Mouse (Mus musculus) embryonic facial prominence, embryonic 11.5 days (tissue): Measurements from ENCODE around the gene Sorcs2. TPM values are rescaled to one million over a fixed set of nuclear protein-coding genes. Genes with fewer than 3 reads are reported as not detected.
A peak's percentile ranks its signal among the peaks of the same experiment; 100 is the strongest.

Experiments used
- ATAC-seq: fragments of 200-750 bp; cut with Nextera tagmentation; replicated peaks from 2 replicates; pipeline ENCODE4 v1.8.0; 2017; ENCODE audit warnings: low read depth; ENCODE audit not compliant: insufficient number of reproducible peaks, low FRiP score, low TSS enrichment
- DNase-seq: peaks from one replicate; pipeline ENCODE4 v3.0.0-alpha.2; 2015; ENCODE audit warnings: low spot score
- H3K27ac ChIP-seq: fragments of 300-500 bp; sonication (generic); replicated peaks from 2 replicates; pipeline ENCODE4 v1.5.1; 2014; ENCODE audit warnings: mild to moderate bottlenecking, low read depth, low read length, control low read depth
- H3K27me3 ChIP-seq: fragments of 300-500 bp; sonication (generic); 2 replicates; pipeline ENCODE4 v1.6.1; 2014; ENCODE audit warnings: mild to moderate bottlenecking, low read length, moderate library complexity, mixed read lengths; ENCODE audit not compliant: control insufficient read depth, insufficient read depth
- H3K36me3 ChIP-seq: fragments of 300-500 bp; sonication (generic); replicated peaks from 2 replicates; pipeline ENCODE4 v1.6.1; 2014; ENCODE audit warnings: low read depth, mild to moderate bottlenecking, low read length, moderate library complexity, mixed read lengths; ENCODE audit not compliant: control insufficient read depth, insufficient read depth
- H3K4me1 ChIP-seq: fragments of 300-500 bp; sonication (generic); 2 replicates; pipeline ENCODE4 v1.6.1; 2014; ENCODE audit warnings: low read length, mixed read lengths; ENCODE audit not compliant: control insufficient read depth, insufficient read depth
- H3K4me2 ChIP-seq: fragments of 300-500 bp; sonication (generic); 2 replicates; pipeline ENCODE4 v1.6.1; 2014; ENCODE audit warnings: low read depth, mild to moderate bottlenecking, control low read depth, low read length, moderate library complexity
- H3K4me3 ChIP-seq: fragments of 300-500 bp; sonication (generic); 2 replicates; pipeline ENCODE4 v1.5.1; 2014; ENCODE audit warnings: low read depth, low read length, control low read depth
- H3K9ac ChIP-seq: fragments of 300-500 bp; sonication (generic); replicated peaks from 2 replicates; pipeline ENCODE4 v1.6.1; 2014; ENCODE audit warnings: mild to moderate bottlenecking, control low read depth, low read length
- H3K9me3 ChIP-seq: fragments of 300-500 bp; sonication (generic); replicated peaks from 2 replicates; pipeline ENCODE4 v1.6.1; 2016; ENCODE audit warnings: mild to moderate bottlenecking, low read length, inconsistent platforms, mixed read lengths; ENCODE audit not compliant: control insufficient read depth
- WGBS: fragments of 180-500 bp; shearing (Covaris S2); extraction: QIAGEN DNeasy Blood & Tissue Kit; methylation state at CpG from one replicate; pipeline ENCODE4 v1.1.7; 2014; 5-methylcytosine and 5-hydroxymethylcytosine counted together
- polyA plus RNA-seq: library from polyadenylated mRNA; unstranded; fragments of >200 nt; fragmentation: Nextera tagmentation; extraction: Ambion mirVana; gene quantifications from 2 replicates; pipeline ENCODE4 v1.2.1, GENCODE M21; 2014

Gene Sorcs2
- polyA plus RNA-seq: 4.6 and 6.4 TPM in 2 replicates

DNA sequence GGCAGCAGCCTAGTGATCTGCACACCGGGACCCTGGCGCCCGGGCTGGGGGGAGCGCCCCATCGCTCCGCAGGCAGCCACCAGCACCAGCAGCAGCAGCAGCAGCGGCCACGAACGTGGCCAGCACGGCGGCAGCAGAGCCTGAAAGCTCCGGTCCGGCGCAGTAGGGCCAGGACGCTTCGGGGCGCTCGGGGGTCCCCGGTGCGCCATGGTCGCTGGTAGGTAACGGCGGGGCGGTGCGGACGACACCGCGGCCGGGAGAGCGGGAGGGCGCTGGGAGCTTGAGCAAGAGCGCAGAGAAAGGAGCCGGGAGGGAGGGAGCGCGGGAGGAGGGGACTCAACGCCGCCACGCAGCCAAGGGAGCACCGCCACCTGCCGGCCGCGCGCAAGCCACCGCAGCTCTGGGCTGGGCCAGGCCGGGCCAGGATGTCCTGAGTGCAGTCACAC is at the start of gene Sorcs2:
TSS of gene Sorcs2 (minus strand) at position 303 of the 446 bp plus-strand sequence.
- peaks cover 2% of the 10 kb centered on the region; the same call in 1 of the 2 replicates for H3K27me3 ChIP-seq
- H3K36me3 ChIP-seq: no peaks in the 10 kb centered on the region
- 0% methylated on average over 37 of the region's 45 CpGs for WGBS
- peak within 1 kb of the TSS; percentile 84 for H3K9ac ChIP-seq
- no peaks in the 10 kb centered on the region for H3K4me1 ChIP-seq
- DNase-seq: peak; percentile 91
- peak within 1 kb of the TSS; percentile 100 for H3K4me2 ChIP-seq
- peak; percentile 63 for ATAC-seq
- no peak within 1 kb of the TSS for H3K27ac ChIP-seq
- H3K9me3 ChIP-seq: no peaks in the 10 kb centered on the region
- H3K4me3 ChIP-seq: peak within 1 kb of the TSS; percentile 73

DNA sequence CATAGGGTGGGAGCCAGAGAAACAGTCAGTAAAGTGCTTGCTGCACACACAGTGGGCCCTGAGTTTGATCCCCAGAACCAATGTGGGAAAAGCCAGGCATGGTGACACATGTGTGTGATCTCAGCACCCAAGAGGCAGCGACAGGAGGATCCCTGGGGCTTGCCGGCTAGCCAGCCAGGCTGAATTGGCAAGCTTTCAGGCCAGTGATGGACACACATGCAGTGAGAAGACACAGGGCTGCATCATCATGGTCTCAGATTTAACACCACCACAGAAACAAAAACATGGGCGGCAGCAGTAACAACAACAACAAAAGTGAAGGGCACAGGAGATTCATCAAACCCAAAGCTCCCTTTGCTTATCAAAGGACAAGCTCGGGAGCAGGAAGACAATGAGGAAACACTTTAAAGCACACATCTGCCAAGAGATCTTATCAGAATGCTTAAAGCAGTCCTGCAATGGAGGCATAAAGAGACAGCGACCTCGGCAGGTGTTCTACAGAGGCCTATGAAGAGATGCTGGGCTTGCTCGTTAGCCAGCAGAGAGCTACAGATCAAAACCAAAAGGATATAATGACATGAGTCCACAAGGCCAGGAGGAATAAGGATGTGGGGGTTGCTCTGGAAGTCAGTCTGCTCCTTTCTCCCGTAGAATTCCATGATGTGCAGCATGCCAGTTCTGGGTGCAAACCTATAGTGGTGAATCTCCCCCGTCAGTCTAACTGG is 48.4 kb upstream of the Sorcs2 start:
- Histone ChIP-seq H3K9ac (no peak overlapping the region), H3K4me2 (no peak overlapping the region), H3K27ac (no peak overlapping the region), H3K9me3 (no peaks in the 10 kb centered on the region; the same call in 1 of the 2 replicates), H3K36me3 (no peaks in the 10 kb centered on the region), H3K27me3 (no peaks in the 10 kb centered on the region), H3K4me3 (no peak overlapping the region), H3K4me1 (no peaks in the 10 kb centered on the region)
- DNase-seq (no peak), ATAC-seq (no peak)
- WGBS: 51% methylated on average over 9 of the region's 9 CpGs

DNA sequence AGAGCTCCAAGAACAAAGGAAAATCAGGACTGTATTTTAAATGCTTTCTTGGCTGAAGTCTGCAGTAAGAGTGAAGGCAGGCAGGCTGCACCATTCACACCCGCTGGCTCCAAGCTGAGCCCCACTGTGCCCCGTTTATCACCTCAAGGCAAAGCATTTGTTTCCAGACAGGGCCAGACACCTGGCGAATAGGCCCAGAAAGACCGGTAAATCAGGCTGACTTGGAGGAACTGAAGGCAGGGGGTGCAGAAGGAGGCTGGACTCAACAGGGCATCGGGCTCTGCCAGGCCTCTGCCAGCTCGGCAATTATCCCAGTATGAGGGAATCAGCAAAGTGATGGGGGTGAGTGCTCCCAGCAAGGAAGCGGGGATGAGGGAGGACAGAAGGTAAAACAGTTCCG is 47.1 kb upstream of the Sorcs2 start:
- Histone ChIP-seq H3K4me2 (no peak overlapping the region), H3K9me3 (no peaks in the 10 kb centered on the region; the same call in 1 of the 2 replicates), H3K27ac (no peak overlapping the region), H3K27me3 (no peaks in the 10 kb centered on the region), H3K9ac (no peak overlapping the region), H3K36me3 (no peaks in the 10 kb centered on the region), H3K4me3 (no peak overlapping the region), H3K4me1 (no peaks in the 10 kb centered on the region)
- no peak for ATAC-seq
- 28% methylated on average over 8 of the region's 8 CpGs for WGBS
- no peak for DNase-seq

DNA sequence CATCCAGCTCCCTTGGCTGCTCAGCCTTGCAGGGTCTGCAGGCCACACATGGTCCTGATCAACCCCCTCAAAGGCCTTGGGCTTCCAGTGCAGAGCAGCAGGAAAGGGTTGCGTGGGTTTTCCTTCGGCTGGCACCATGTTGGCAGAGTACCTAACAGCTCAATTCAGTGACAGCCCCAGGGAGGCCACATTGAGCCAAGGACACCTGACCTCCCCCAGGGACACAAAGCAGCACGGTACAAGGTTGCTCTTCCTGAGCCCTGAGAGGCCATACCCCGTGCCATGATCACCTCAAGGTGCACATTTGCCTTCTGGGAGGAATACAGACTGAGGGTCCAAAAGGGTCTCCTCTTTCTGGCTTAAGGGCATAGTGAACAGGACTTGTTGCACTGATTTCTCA is 46.7 kb upstream of the Sorcs2 start:
- H3K27ac ChIP-seq: no peak overlapping the region
- H3K27me3 ChIP-seq: no peaks in the 10 kb centered on the region
- no peaks in the 10 kb centered on the region; the same call in 1 of the 2 replicates for H3K9me3 ChIP-seq
- DNase-seq: no peak
- 47% methylated on average over 4 of the region's 4 CpGs for WGBS
- H3K36me3 ChIP-seq: no peaks in the 10 kb centered on the region
- no peak for ATAC-seq
- H3K9ac ChIP-seq: no peak overlapping the region
- H3K4me1 ChIP-seq: no peaks in the 10 kb centered on the region
- H3K4me2 ChIP-seq: no peak overlapping the region
- no peak overlapping the region for H3K4me3 ChIP-seq

DNA sequence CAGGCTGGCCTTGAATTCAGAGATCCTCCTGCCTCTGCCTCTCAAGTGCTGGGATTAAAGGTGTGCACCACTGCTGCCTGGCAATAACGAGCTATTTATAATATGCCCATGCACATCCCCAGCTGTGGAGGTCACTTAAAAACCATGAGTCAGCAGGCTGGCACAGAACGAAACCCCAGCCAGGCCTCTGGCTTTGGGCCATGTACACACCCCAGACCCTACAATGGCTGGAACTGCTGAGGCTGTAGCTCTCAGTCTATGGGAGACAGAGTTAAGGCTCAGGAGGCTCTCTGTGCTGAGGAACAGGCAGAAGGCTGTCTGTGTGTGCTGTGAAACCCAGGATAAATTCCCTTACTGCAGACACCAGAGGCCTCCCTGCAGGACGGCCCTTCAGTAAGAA is 42.8 kb upstream of the Sorcs2 start:
- no peak for ATAC-seq
- H3K36me3 ChIP-seq: no peaks in the 10 kb centered on the region
- H3K9ac ChIP-seq: no peak overlapping the region
- no peak overlapping the region for H3K27ac ChIP-seq
- WGBS: 67% methylated on average over 3 of the region's 3 CpGs
- no peaks in the 10 kb centered on the region; the same call in 1 of the 2 replicates for H3K9me3 ChIP-seq
- DNase-seq: no peak
- H3K4me2 ChIP-seq: no peak overlapping the region
- no peaks in the 10 kb centered on the region for H3K4me1 ChIP-seq
- no peak overlapping the region for H3K4me3 ChIP-seq
- no peaks in the 10 kb centered on the region for H3K27me3 ChIP-seq

DNA sequence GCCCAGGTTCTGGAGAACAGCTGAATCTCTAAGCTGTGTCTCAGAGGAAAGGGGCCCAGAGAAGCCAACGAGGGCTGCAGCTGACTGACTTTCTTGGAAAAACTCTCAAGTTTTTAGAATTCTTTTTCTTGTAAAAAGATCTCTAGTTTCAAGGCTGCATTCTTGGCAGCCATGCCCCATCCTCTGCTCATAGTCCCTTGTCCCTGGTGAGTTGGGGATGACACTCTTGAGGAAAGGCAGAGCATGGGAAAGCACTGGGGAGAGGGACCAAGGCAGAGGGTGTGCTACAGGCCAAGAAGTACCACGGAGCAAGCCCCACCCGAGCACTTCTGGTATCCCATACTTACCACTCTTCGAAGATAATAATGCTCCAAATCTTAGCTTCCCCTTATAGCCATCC is 38.9 kb upstream of the Sorcs2 start:
- H3K36me3 ChIP-seq: no peaks in the 10 kb centered on the region
- no peaks in the 10 kb centered on the region for H3K27me3 ChIP-seq
- no peak overlapping the region for H3K27ac ChIP-seq
- H3K4me3 ChIP-seq: no peak overlapping the region
- no peak for ATAC-seq
- H3K9ac ChIP-seq: no peak overlapping the region
- H3K4me1 ChIP-seq: no peaks in the 10 kb centered on the region
- DNase-seq: no peak
- 81% methylated on average over 4 of the region's 4 CpGs for WGBS
- no peaks in the 10 kb centered on the region for H3K9me3 ChIP-seq
- H3K4me2 ChIP-seq: no peak overlapping the region

DNA sequence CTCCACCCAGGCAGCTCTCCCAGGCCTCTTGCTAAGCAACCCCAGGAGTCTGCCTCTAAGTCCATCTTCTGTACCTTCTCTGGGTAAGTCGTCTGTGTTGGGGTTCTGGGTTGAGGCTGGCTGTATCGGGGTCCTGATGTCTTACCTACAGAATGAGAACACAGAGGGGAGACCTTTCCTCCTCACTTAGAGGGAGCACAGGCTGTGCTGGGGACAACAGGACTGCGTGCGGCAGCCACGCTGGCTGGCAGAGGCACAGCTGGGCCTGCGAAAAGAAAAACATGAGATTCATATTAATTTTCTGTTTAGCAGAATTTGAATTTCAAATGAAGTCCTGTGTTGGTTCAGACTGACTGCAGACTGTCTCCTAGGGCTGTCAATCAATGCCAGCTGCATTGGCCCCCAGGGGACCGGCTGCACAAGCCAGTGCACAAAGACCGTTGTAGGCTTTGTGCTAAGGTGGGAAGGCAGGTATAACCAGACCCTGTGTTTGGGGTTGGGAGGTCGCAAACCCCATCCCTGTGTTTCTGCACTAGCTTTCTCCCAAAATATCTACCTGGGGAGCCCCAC is 36.5 kb upstream of the Sorcs2 start:
- WGBS: 70% methylated on average over 9 of the region's 9 CpGs
- no peak overlapping the region for H3K9ac ChIP-seq
- H3K27me3 ChIP-seq: no peaks in the 10 kb centered on the region
- DNase-seq: no peak
- H3K4me1 ChIP-seq: no peaks in the 10 kb centered on the region
- no peaks in the 10 kb centered on the region for H3K36me3 ChIP-seq
- H3K9me3 ChIP-seq: no peaks in the 10 kb centered on the region
- no peak overlapping the region for H3K4me3 ChIP-seq
- no peak overlapping the region for H3K4me2 ChIP-seq
- ATAC-seq: no peak
- no peak overlapping the region for H3K27ac ChIP-seq

DNA sequence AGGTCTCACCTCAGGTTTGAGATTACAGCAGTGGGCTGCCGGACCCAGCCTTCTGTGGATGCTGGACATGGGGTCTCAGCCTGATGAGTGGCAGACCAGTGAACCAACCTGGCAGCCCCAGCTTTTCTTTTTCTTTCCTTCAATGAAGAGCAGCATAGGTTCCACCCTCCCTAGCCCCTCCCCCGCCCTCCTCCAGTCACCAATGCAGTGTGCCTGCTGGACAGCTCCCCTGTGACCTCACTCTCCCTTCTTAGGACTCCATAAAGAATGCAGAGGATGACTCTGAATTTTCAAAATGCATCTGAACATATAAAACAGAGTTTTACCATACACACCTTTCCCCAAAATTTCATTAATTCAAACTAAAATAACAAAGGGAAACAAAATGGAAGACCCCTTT is 33.8 kb upstream of the Sorcs2 start:
- 42% methylated on average over 2 of the region's 2 CpGs for WGBS
- Histone ChIP-seq H3K27me3 (no peaks in the 10 kb centered on the region), H3K4me2 (no peak overlapping the region), H3K4me1 (no peaks in the 10 kb centered on the region), H3K36me3 (no peaks in the 10 kb centered on the region), H3K4me3 (no peak overlapping the region), H3K9ac (no peak overlapping the region), H3K9me3 (no peaks in the 10 kb centered on the region), H3K27ac (no peak overlapping the region)
- DNase-seq (peak; percentile 40), ATAC-seq (no peak)
